Mouse (Mus musculus) cerebellum, postnatal 25 days (tissue): Measurements from ENCODE around the gene C9orf72.
A peak's percentile ranks its signal among the peaks of the same experiment; 100 is the strongest.
"Not testable (repeated sequence)": the region's sequence is repeated elsewhere in the genome, so short reads cannot be mapped to it uniquely, and the experiment has no call there.

Source experiments
- DNase-seq, 2 experiments: peaks; one replicate each; pipeline ENCODE4 v3.0.0; 2021; ENCODE audit warnings: mixed read lengths in 2 of 2

Gene C9orf72

GRCm38 (mm10) chr4:35225734-35226495, at the start of gene C9orf72:
C9orf72 (minus strand) TSS chr4:35226175.
- peak; percentile 97 to 98 for DNase-seq

GRCm38 (mm10) chr4:35259006-35259405, 33.0 kb upstream of the C9orf72 start:
- no peak for DNase-seq

GRCm38 (mm10) chr4:35244023-35244422, 18.0 kb upstream of the C9orf72 start:
- no peak for DNase-seq

GRCm38 (mm10) chr4:35241735-35242134, 15.8 kb upstream of the C9orf72 start:
- DNase-seq, result no peak

GRCm38 (mm10) chr4:35238696-35239095, 12.7 kb upstream of the C9orf72 start:
- DNase-seq, result no peak

- not testable (repeated sequence) for DNase-seq
These were observed 12.3 kb upstream of the C9orf72 start for GRCm38 (mm10) chr4:35238240-35238639.

- DNase-seq, result no peak
These were observed 10.3 kb upstream of the C9orf72 start for GRCm38 (mm10) chr4:35236313-35236712.

GRCm38 (mm10) chr4:35228260-35228659, 2.3 kb upstream of the C9orf72 start:
- DNase-seq, result no peak

GRCm38 (mm10) chr4:35226496-35226992, 569 bp upstream of the C9orf72 start:
- no peak for DNase-seq

GRCm38 (mm10) chr4:35225141-35225733, 738 bp downstream of the C9orf72 start:
- no peak for DNase-seq

GRCm38 (mm10) chr4:35224101-35224500, 1.9 kb downstream of the C9orf72 start:
- no peak for DNase-seq

GRCm38 (mm10) chr4:35223376-35223988, 2.5 kb downstream of the C9orf72 start:
- DNase-seq, result no peak

GRCm38 (mm10) chr4:35221903-35222302, 4.1 kb downstream of the C9orf72 start:
- DNase-seq, result no peak

- DNase-seq, result no peak
These were observed 4.8 kb downstream of the C9orf72 start for GRCm38 (mm10) chr4:35221131-35221530.

- no peak for DNase-seq
These were observed 5.8 kb downstream of the C9orf72 start for GRCm38 (mm10) chr4:35220108-35220731.

GRCm38 (mm10) chr4:35204659-35205058, 21.3 kb downstream of the C9orf72 start:
- no peak for DNase-seq

- DNase-seq, result no peak
These were observed 22.3 kb downstream of the C9orf72 start for GRCm38 (mm10) chr4:35203724-35204123.

- DNase-seq, result no peak
These were observed 24.3 kb downstream of the C9orf72 start for GRCm38 (mm10) chr4:35201700-35202099.

- no peak for DNase-seq
These were observed 33.2 kb downstream of the C9orf72 start for GRCm38 (mm10) chr4:35192725-35193124.

- DNase-seq, result no peak
These were observed 36.2 kb downstream of the C9orf72 start for GRCm38 (mm10) chr4:35189794-35190193.

- no peak for DNase-seq
These were observed 38.2 kb downstream of the C9orf72 start for GRCm38 (mm10) chr4:35187617-35188326.

GRCm38 (mm10) chr4:35177926-35178645, 47.9 kb downstream of the C9orf72 start:
- no peak for DNase-seq
